Mouse (Mus musculus) stomach, embryonic 14.5 days (tissue): ENCODE data around the gene Usp7. TPM values are rescaled to one million over a fixed set of nuclear protein-coding genes. Genes with fewer than 3 reads are reported as not detected.
A peak's percentile ranks its signal among the peaks of the same experiment; 100 is the strongest.

ENCODE experiments used
- ATAC-seq: fragments of 200-750 bp; cut with Nextera tagmentation; 2 replicates; pipeline ENCODE4 v1.8.0; 2017; ENCODE audit warnings: low read depth, moderate TSS enrichment; ENCODE audit not compliant: insufficient number of reproducible peaks, insufficient read depth, low FRiP score
- H3K27ac ChIP-seq: fragments of 300-500 bp; sonication (generic); 2 replicates; pipeline ENCODE4 v1.5.1; 2014; ENCODE audit warnings: mild to moderate bottlenecking, low read length, moderate library complexity, mixed read lengths
- H3K27me3 ChIP-seq: fragments of 300-500 bp; sonication (generic); 2 replicates; pipeline ENCODE4 v1.6.1; 2014; ENCODE audit warnings: low read length, control low read depth, mixed read lengths; ENCODE audit not compliant: control insufficient read depth, insufficient read depth
- H3K36me3 ChIP-seq: fragments of 300-500 bp; sonication (generic); 2 replicates; pipeline ENCODE4 v1.6.1; 2014; ENCODE audit warnings: mild to moderate bottlenecking, control low read depth, low read length, moderate library complexity, mixed read lengths; ENCODE audit not compliant: control insufficient read depth, insufficient read depth
- H3K4me1 ChIP-seq: fragments of 300-500 bp; sonication (generic); 2 replicates; pipeline ENCODE4 v1.6.1; 2014; ENCODE audit warnings: low read length, control low read depth, mixed read lengths; ENCODE audit not compliant: control insufficient read depth, insufficient read depth
- H3K4me2 ChIP-seq: fragments of 300-500 bp; sonication (generic); replicated peaks from 2 replicates; pipeline ENCODE4 v1.6.1; 2014; ENCODE audit warnings: low read depth, low read length, control low read depth
- H3K4me3 ChIP-seq: fragments of 300-500 bp; sonication (generic); 2 replicates; pipeline ENCODE4 v1.5.1; 2014; ENCODE audit warnings: low read depth, low read length, control low read depth
- H3K9ac ChIP-seq: fragments of 300-500 bp; sonication (generic); replicated peaks from 2 replicates; pipeline ENCODE4 v1.6.1; 2014; ENCODE audit warnings: low read depth, mild to moderate bottlenecking, control low read depth, low read length, moderate library complexity, mixed read lengths
- H3K9me3 ChIP-seq: fragments of 300-500 bp; sonication (generic); 2 replicates; pipeline ENCODE4 v1.6.1; 2016; ENCODE audit warnings: low read depth, low read length, control low read depth; ENCODE audit not compliant: control insufficient read depth
- WGBS: fragments of 180-500 bp; shearing (Covaris S2); extraction: QIAGEN DNeasy Blood & Tissue Kit; methylation state at CpG from one replicate; pipeline ENCODE4 v1.1.7; 2014; 5-methylcytosine and 5-hydroxymethylcytosine counted together
- polyA plus RNA-seq: library from polyadenylated mRNA; unstranded; fragments of >200 nt; fragmentation: Nextera tagmentation; extraction: Ambion mirVana; gene quantifications from 2 replicates; pipeline ENCODE4 v1.2.1, GENCODE M21; 2014

Usp7 gene
- polyA plus RNA-seq, 1 experiment from 2014 or later, result 65.0 TPM

GRCm38 (mm10) chr16:8663022-8663421, 129.1 kb downstream of the Usp7 start:
- H3K9me3 ChIP-seq, result no peaks in the 10 kb centered on the region
- no peak overlapping the region for H3K9ac ChIP-seq
- 65% methylated on average over 2 of the region's 2 CpGs for WGBS
- H3K27ac ChIP-seq, result no peak overlapping the region
- peaks cover 16% of the 10 kb centered on the region; the same call in 1 of the 2 replicates for H3K36me3 ChIP-seq
- no peak overlapping the region for H3K4me2 ChIP-seq
- H3K27me3 ChIP-seq, result no peaks in the 10 kb centered on the region
- ATAC-seq, result no peak
- peaks cover 7% of the 10 kb centered on the region; the same call in 1 of the 2 replicates for H3K4me1 ChIP-seq
- H3K4me3 ChIP-seq, result no peak overlapping the region

DNA sequence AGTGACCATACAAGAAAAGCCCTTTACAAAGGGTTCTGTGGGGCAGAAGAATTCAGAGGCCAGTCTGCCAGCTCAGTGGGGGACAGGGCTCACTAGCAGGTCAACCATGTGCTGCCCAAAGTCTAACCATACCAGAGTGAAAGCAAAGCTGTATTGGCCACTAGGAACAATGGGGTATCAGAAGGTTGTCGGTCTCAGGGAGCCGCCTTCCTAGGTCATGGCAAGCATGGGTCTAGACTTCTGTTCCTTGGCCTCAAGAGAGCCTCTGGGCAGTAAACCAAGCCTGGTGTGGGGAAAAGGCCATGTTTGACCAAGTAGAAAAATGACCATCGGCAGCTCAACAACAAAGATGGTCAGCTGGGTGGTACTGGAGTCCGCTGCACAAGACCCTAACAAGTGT, 133.3 kb downstream of the Usp7 start:
- no peak for ATAC-seq
- Histone ChIP-seq H3K9ac (no peak overlapping the region), H3K4me2 (no peak overlapping the region), H3K27me3 (no peaks in the 10 kb centered on the region), H3K4me3 (no peak overlapping the region), H3K27ac (no peak overlapping the region), H3K9me3 (no peaks in the 10 kb centered on the region), H3K4me1 (no peaks in the 10 kb centered on the region), H3K36me3 (peaks cover 39% of the 10 kb centered on the region; the same call in 1 of the 2 replicates)
- WGBS, result 90% methylated on average over 4 of the region's 4 CpGs

DNA sequence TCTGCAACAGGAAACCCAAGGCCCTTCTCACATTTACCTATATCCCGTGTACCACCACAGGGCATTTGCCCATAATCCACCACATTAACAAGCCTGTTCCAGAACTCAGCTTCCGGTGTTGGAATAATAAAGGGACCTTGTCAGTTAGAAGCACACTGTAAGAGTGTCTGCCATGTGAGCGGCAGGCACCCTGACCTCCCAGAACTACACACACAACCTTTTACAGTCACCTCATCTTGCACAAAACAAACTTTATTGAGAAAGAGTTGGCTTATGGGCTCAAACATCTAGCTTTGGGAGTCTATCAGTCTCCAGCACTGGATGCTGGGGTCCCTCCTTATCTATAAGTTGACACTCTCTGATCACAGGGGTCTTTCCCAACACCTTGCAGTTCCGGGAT, 133.8 kb downstream of the Usp7 start:
- Histone ChIP-seq H3K27ac (no peak overlapping the region), H3K27me3 (no peaks in the 10 kb centered on the region), H3K4me2 (no peak overlapping the region), H3K36me3 (peaks cover 39% of the 10 kb centered on the region; the same call in 1 of the 2 replicates), H3K4me3 (no peak overlapping the region), H3K4me1 (no peaks in the 10 kb centered on the region), H3K9ac (no peak overlapping the region), H3K9me3 (no peaks in the 10 kb centered on the region)
- no peak for ATAC-seq
- 88% methylated on average over 4 of the region's 4 CpGs for WGBS

GRCm38 (mm10) chr16:8656256-8656655, 135.9 kb downstream of the Usp7 start:
- 80% methylated on average over 2 of the region's 2 CpGs for WGBS
- H3K27ac ChIP-seq, result no peak overlapping the region
- H3K36me3 ChIP-seq, result peaks cover 47% of the 10 kb centered on the region
- no peak overlapping the region for H3K9ac ChIP-seq
- H3K4me2 ChIP-seq, result no peak overlapping the region
- no peaks in the 10 kb centered on the region for H3K9me3 ChIP-seq
- no peaks in the 10 kb centered on the region for H3K27me3 ChIP-seq
- no peak for ATAC-seq
- H3K4me1 ChIP-seq, result no peaks in the 10 kb centered on the region
- no peak overlapping the region for H3K4me3 ChIP-seq

- ATAC-seq, result no peak
- no peaks in the 10 kb centered on the region for H3K9me3 ChIP-seq
- H3K36me3 ChIP-seq, result peaks cover 52% of the 10 kb centered on the region
- H3K4me3 ChIP-seq, result no peak overlapping the region
- no peak overlapping the region for H3K4me2 ChIP-seq
- H3K27ac ChIP-seq, result no peak overlapping the region
- 84% methylated on average over 9 of the region's 9 CpGs for WGBS
- H3K27me3 ChIP-seq, result no peaks in the 10 kb centered on the region
- no peaks in the 10 kb centered on the region for H3K4me1 ChIP-seq
- no peak overlapping the region for H3K9ac ChIP-seq
Observed at GRCm38 (mm10) chr16:8655599-8655998, 136.5 kb downstream of the Usp7 start.

- Histone ChIP-seq H3K27me3 (no peaks in the 10 kb centered on the region), H3K4me1 (no peaks in the 10 kb centered on the region), H3K4me3 (no peak overlapping the region), H3K9me3 (no peaks in the 10 kb centered on the region), H3K27ac (no peak overlapping the region), H3K4me2 (no peak overlapping the region), H3K36me3 (peaks cover 52% of the 10 kb centered on the region), H3K9ac (no peak overlapping the region)
- WGBS, result 84% methylated on average over 6 of the region's 6 CpGs
- ATAC-seq, result no peak
Observed at GRCm38 (mm10) chr16:8655108-8655507, 137.0 kb downstream of the Usp7 start.

- WGBS, result 91% methylated on average over 3 of the region's 3 CpGs
- Histone ChIP-seq H3K36me3 (peaks cover 60% of the 10 kb centered on the region), H3K4me3 (no peak overlapping the region)
Observed at GRCm38 (mm10) chr16:8650007-8650406, 142.1 kb downstream of the Usp7 start.

GRCm38 (mm10) chr16:8645546-8645945, 146.6 kb downstream of the Usp7 start:
- ATAC-seq, result no peak
- Histone ChIP-seq H3K4me3 (no peak overlapping the region), H3K9ac (no peak overlapping the region), H3K27me3 (no peaks in the 10 kb centered on the region), H3K36me3 (peaks cover 53% of the 10 kb centered on the region), H3K4me1 (no peaks in the 10 kb centered on the region), H3K4me2 (no peak overlapping the region), H3K27ac (no peak overlapping the region), H3K9me3 (no peaks in the 10 kb centered on the region)
- 80% methylated on average over 6 of the region's 6 CpGs for WGBS

More at GRCm38 (mm10) chr16:8650007-8650406, 142.1 kb downstream of the Usp7 start:
- ATAC-seq, result no peak
- Histone ChIP-seq H3K9me3 (no peaks in the 10 kb centered on the region), H3K27me3 (no peaks in the 10 kb centered on the region), H3K4me2 (no peak overlapping the region), H3K4me1 (no peaks in the 10 kb centered on the region), H3K9ac (no peak overlapping the region), H3K27ac (no peak overlapping the region)

- no peak overlapping the region for H3K9ac ChIP-seq
- H3K9me3 ChIP-seq, result no peaks in the 10 kb centered on the region
- peak; percentile 71; the same call in 1 of the 2 replicates for ATAC-seq
- H3K27me3 ChIP-seq, result no peaks in the 10 kb centered on the region
- 73% methylated on average over 2 of the region's 2 CpGs for WGBS
- H3K4me3 ChIP-seq, result no peak overlapping the region
- H3K4me1 ChIP-seq, result peaks cover under 1% of the 10 kb centered on the region; the same call in 1 of the 2 replicates
- H3K27ac ChIP-seq, result no peak overlapping the region
- H3K4me2 ChIP-seq, result no peak overlapping the region
- peaks cover 48% of the 10 kb centered on the region for H3K36me3 ChIP-seq
Observed at GRCm38 (mm10) chr16:8643855-8644254, 148.3 kb downstream of the Usp7 start.
